Mouse (Mus musculus): Measurements from ENCODE around the gene Prc1. TPM values are rescaled to one million over a fixed set of nuclear protein-coding genes. Genes with fewer than 3 reads are reported as not detected.

The Prc1 gene
- polyA plus RNA-seq, 1 experiment: 37.3 TPM

DNA sequence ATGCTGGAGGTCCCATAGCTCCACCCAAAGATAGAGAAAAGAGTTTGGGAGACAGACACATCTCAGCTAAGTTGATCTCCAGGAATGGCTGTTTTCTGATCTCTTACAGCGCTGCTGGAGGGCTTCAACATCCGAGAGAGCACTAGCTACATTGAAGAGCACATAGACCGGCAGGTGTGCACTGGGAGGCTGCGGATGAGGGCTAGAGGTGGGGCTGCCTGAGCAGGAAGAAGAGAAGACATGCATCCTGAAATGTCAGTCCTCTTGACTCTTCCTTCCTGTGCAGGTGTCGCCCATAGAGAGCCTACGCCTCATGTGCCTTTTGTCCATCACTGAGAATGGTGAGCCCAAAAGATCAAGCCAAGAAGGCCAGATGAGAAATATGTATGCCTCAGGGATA, 8.5 kb upstream of the Prc1 start:
- no peak for DNase-seq (ENCODE audit: low read depth)
- TF ChIP-seq CTCF (IDR thresholded peaks at IDR 0.05; ENCODE audit: borderline replicate concordance, extremely low read depth, insufficient read depth, insufficient read length): no peak
- TF ChIP-seq POLR2A (IDR thresholded peaks at IDR 0.05; ENCODE audit: borderline replicate concordance, extremely low read depth, insufficient read depth, insufficient read length, poor library complexity, severe bottlenecking): no peak

DNA sequence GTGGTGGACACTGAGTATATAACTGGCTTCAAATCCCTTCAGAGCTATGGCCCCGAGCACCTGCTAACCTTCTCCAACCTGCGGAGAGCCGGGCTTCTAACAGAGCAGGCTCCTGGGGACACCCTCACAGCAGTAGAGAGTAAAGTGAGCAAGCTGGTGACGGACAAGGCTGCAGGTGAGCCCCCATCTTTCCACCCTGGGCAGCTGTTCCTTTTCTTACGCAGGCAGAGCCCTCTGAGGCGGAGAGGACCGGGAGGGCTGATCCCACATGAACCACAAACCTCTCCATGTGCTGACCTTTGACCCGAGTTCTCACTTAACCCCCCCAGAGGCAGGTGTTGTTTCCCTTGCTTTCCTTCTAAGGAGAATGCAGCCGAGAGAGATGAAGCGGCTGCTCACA, 6.5 kb upstream of the Prc1 start:
- TF ChIP-seq CTCF (IDR thresholded peaks at IDR 0.05; ENCODE audit: borderline replicate concordance, extremely low read depth, insufficient read depth, insufficient read length) (no peak), POLR2A (IDR thresholded peaks at IDR 0.05; ENCODE audit: borderline replicate concordance, extremely low read depth, insufficient read depth, insufficient read length, poor library complexity, severe bottlenecking) (no peak)
- DNase-seq (ENCODE audit: low read depth): no peak

DNA sequence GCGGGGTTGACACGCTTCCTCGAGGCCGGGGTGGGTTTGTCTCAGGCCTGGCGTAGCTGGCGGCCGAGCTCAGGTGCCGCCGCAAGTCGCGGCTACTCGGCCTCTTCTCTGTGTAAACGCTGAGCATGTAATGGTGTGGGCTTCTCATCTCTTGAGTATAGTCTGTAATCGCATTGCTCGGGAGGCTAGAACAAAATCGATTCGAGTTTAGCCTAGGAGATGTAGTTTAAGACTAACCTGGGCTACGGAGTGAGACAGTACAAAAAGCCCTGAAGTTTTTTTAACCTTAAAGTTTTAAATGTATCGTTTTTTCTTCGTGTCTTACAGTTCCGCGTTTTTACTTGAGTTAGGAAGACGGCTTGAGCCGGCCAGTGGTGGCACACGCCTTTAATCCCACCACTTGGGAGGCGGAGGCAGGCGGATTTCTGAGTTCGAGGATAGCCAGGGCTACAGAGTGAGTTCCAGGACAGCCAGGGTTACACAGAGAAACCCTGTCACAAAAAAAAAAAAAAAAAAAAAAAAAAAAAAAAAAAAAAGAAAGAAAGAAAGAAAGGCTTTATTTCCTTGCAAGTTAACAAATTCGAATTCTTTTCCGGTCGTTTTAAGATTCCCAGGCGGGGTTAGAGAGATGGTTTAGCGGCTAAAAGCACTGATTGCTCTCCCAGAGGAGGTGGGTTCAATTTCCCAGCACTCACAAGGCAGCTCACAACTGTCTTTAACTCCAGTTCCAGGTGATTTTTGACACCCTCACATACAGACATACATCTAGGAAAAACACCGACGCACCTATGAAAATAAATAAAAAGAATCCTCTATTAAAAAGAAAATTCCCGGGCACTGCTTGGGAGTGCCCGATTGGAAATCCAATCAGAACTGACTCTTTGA, 756 bp downstream of the Prc1 start:
- DNase-seq (ENCODE audit: low read depth): peak; percentile 54
- TF ChIP-seq CTCF (IDR thresholded peaks at IDR 0.05; ENCODE audit: borderline replicate concordance, extremely low read depth, insufficient read depth, insufficient read length): no peak
- no peak for TF ChIP-seq POLR2A (IDR thresholded peaks at IDR 0.05; ENCODE audit: borderline replicate concordance, extremely low read depth, insufficient read depth, insufficient read length, poor library complexity, severe bottlenecking)

DNA sequence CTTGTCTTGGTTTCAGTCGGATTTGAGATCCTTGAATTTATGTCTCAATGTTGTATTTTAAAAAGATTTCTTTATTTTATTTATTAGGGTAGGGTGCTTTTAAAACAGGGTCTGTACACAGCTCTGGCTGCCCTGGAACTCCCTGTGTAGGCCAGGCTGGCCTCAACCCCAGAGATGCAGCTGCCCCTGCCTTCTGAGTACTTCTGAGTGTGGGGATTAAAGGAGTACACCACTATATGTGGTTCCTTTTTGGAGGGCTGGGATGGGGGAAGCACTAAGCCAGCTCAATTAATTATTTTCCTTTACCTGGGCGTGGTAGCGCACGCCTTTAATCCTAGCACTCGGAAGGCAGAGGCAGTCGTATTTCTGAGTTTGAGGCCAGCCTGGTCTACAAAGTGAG, 2.2 kb downstream of the Prc1 start:
- DNase-seq (ENCODE audit: low read depth): no peak
- TF ChIP-seq POLR2A (IDR thresholded peaks at IDR 0.05; ENCODE audit: borderline replicate concordance, extremely low read depth, insufficient read depth, insufficient read length, poor library complexity, severe bottlenecking): no peak
- no peak for TF ChIP-seq CTCF (IDR thresholded peaks at IDR 0.05; ENCODE audit: borderline replicate concordance, extremely low read depth, insufficient read depth, insufficient read length)

DNA sequence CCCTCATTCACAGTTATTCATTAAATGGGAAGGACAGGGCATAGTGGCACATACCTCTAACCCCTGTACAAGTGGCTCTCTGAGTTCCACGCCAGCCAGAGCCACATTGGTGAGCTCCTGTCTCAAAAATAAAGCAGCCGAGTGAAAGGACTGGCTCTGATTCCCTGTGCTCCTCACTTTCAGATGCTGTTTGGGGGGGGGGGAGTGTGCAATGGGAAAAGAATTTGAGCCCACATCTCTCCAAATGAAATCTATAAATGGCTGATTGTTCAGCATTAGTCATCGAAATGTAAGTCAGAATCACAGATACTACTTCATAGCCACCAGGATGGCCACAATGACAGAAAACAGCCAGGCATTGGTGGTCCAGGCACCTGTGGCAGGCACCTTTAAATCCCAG, 2.8 kb downstream of the Prc1 start:
- DNase-seq (ENCODE audit: low read depth): no peak
- no peak for TF ChIP-seq CTCF (IDR thresholded peaks at IDR 0.05; ENCODE audit: borderline replicate concordance, extremely low read depth, insufficient read depth, insufficient read length)
- TF ChIP-seq POLR2A (IDR thresholded peaks at IDR 0.05; ENCODE audit: borderline replicate concordance, extremely low read depth, insufficient read depth, insufficient read length, poor library complexity, severe bottlenecking): no peak

DNA sequence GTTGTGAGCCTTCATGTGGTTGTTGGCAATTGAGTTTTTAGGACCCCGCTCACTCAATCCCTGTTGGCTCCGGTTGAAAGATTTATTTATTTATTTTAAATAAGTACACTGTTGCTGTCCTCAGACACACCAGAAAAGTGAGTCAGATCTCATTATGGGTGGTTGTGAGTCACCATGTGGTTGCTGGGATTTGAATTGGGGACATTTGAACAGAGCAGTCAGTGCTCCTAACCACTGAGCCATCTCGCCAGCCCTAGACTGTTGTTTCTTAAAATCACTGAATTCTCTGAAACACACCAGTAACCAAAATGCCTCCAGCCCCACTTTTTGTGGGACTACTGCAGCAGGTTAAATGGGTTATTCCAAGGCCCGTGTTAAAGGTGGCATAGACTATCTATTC, 4.5 kb downstream of the Prc1 start:
- TF ChIP-seq CTCF (IDR thresholded peaks at IDR 0.05; ENCODE audit: borderline replicate concordance, extremely low read depth, insufficient read depth, insufficient read length): no peak
- no peak for TF ChIP-seq POLR2A (IDR thresholded peaks at IDR 0.05; ENCODE audit: borderline replicate concordance, extremely low read depth, insufficient read depth, insufficient read length, poor library complexity, severe bottlenecking)
- DNase-seq (ENCODE audit: low read depth): no peak

DNA sequence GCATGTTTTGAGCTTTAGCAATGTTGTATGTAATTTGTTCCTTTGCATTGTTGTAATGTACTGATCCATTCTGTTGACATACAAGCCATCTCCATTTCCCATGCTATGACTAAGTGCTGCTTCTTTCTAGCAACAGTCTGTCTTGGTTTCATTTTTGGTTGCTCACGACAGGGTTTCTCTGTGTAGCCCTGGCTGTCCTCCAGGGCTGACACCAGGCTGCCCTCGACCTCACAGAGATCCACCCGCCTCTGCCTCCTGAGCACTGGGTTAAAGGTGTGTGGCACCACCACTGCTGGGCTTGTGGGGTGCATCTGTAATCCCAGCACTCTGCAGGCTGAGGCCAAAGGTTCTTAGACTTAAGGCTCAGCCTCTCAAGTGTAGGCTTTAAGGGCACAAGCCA, 5.3 kb downstream of the Prc1 start:
- TF ChIP-seq CTCF (IDR thresholded peaks at IDR 0.05; ENCODE audit: borderline replicate concordance, extremely low read depth, insufficient read depth, insufficient read length) (no peak), POLR2A (IDR thresholded peaks at IDR 0.05; ENCODE audit: borderline replicate concordance, extremely low read depth, insufficient read depth, insufficient read length, poor library complexity, severe bottlenecking) (no peak)
- no peak for DNase-seq (ENCODE audit: low read depth)

DNA sequence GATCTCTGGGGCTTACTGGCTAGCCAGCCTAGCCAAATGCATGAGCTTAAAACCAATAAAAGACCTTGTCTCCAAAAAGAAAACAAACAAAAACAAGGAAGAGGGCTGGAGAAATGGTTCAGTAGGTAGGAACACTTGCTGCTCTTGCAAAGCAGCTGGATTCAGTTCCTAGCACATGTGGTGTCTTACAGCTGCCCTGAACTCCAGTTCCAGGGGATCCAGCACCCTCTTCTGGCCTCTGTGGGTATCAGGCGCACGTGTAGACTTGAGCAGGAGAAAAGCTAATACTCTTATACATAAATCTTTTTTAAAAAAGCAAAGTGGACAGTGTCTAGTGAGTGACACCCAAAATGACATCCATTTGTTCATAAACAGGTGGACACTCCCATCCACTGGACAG, 7.3 kb downstream of the Prc1 start:
- DNase-seq (ENCODE audit: low read depth): no peak
- TF ChIP-seq POLR2A (IDR thresholded peaks at IDR 0.05; ENCODE audit: borderline replicate concordance, extremely low read depth, insufficient read depth, insufficient read length, poor library complexity, severe bottlenecking) (no peak), CTCF (IDR thresholded peaks at IDR 0.05; ENCODE audit: borderline replicate concordance, extremely low read depth, insufficient read depth, insufficient read length) (no peak)

DNA sequence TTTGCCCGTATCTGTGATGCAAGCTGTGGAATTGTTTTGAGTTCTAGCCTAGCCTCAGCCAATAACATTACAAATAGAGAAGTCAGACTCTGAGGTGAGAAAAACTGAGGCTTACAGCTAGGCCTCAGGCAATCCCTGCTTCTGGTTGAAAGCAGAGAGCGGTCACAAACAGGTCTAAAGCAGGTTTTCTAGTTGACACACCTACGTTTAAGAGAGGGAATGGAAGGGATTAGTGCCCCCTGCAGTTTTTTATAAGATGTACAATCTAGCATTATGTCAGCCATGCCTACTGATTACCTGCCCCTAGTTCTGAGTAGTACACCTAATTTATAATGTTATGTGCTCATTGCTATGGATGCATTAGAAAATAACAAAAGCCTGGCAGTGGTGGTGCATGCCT, 13.5 kb downstream of the Prc1 start:
- DNase-seq (ENCODE audit: low read depth): no peak
- no peak for TF ChIP-seq POLR2A (IDR thresholded peaks at IDR 0.05; ENCODE audit: borderline replicate concordance, extremely low read depth, insufficient read depth, insufficient read length, poor library complexity, severe bottlenecking)

DNA sequence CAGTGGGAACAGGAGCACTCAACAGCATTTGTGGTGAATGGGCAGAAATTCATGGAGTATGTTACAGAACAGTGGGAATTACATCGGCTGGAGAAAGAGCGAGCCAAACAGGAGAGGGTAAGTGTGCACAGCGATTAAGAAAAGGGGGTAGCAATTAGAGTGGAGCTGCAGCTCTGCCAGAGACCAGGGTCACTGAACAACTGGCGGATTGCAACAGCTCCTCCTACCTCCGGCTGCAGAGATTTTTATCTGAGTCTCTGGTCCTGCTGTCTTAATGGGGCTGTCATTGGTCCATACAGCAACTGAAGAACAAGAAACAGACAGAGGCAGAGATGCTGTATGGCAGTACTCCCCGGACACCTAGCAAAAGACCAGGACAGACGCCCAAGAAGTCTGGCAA, 16.5 kb downstream of the Prc1 start:
- DNase-seq (ENCODE audit: low read depth): no peak
- TF ChIP-seq POLR2A (IDR thresholded peaks at IDR 0.05; ENCODE audit: borderline replicate concordance, extremely low read depth, insufficient read depth, insufficient read length, poor library complexity, severe bottlenecking): no peak
- no peak for TF ChIP-seq CTCF (IDR thresholded peaks at IDR 0.05; ENCODE audit: borderline replicate concordance, extremely low read depth, insufficient read depth, insufficient read length)

DNA sequence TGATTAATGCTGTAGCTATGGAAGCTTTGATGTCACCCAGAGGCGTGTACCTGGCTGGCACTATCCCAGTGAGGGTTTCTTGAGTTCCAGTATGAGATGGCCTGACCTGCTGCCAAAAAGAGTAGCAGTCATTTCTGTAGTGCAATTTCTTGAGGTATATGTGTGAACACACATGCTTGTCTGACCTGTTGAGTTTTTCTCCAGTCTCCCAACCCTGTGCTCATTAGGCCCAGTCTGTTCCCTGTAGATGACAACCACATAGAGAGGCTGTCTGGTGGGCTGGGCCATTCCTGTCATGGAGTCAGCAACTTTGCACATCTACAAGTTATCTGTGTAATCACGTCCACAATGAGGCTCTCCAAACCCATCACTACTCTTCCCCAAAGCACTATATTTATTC, 21.5 kb downstream of the Prc1 start:
- DNase-seq (ENCODE audit: low read depth): no peak
- TF ChIP-seq POLR2A (IDR thresholded peaks at IDR 0.05; ENCODE audit: borderline replicate concordance, extremely low read depth, insufficient read depth, insufficient read length, poor library complexity, severe bottlenecking) (no peak), CTCF (IDR thresholded peaks at IDR 0.05; ENCODE audit: borderline replicate concordance, extremely low read depth, insufficient read depth, insufficient read length) (no peak)

DNA sequence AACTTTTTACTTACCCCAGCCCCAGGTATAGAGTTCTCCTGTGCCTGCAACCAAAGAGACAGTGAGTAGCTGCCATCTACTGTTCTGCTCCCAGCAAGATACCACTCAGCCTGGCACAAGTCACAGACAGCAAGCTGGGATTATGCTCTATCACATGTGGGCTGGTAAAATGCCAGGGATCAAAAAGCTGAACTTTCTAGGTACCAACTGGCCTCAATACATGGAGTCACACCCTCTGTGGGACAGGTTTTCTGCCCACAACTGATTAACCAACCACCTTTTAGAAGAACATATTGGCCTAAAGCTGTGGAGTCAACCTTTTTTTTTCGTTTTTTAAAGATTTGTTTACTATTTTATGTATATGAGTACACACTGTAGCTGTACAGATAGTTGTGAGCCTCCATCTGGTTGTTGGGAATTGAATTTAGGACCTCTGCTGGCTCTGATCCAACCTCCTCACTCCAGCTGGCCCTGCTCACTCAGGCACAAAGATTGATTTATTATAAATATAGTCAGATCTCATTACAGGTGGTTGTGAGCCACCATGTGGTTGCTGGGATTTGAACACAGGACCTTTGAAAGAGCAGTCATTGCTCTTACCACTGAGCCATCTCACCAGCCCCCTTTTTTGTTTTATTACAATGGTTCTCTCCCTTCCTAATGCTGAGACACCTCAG, 23.3 kb downstream of the Prc1 start:
- TF ChIP-seq CTCF (IDR thresholded peaks at IDR 0.05; ENCODE audit: borderline replicate concordance, extremely low read depth, insufficient read depth, insufficient read length) (no peak), POLR2A (IDR thresholded peaks at IDR 0.05; ENCODE audit: borderline replicate concordance, extremely low read depth, insufficient read depth, insufficient read length, poor library complexity, severe bottlenecking) (no peak)
- DNase-seq (ENCODE audit: low read depth): no peak
